Mouse (Mus musculus): ENCODE results near the gene Tln2. TPM values are rescaled to one million over a fixed set of nuclear protein-coding genes. Genes with fewer than 3 reads are reported as not detected.

The Tln2 gene
- total RNA-seq, 1 experiment, result 20.2 TPM

DNA sequence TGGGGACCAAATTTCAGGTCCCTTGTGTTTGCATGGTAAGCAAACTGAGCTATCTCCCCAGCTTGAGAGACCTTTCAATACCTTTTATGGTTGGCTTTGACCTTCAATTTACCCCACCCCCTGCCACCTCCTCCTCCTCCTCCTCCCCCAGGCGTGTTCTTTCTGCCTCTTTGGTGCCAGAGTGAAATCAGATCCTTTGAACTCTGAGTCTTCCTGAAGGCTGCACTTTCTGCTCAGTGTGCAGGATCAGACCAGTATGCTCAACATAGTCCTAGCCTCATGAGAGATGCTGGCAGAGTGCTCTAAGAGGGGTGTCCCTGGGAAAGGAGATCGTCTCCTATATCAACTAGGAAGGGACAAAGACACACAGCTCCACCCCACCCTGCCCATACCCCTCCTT lies 309.4 kb downstream of the Tln2 start:
- Histone ChIP-seq H3K9me3 (ENCODE audit: control insufficient read depth, insufficient read depth, low read depth, low read length) (no peaks in the 10 kb centered on the region), H3K9ac (ENCODE audit: insufficient read depth, low read depth, low read length, poor library complexity, severe bottlenecking) (no peak overlapping the region), H3K4me1 (ENCODE audit: control insufficient read depth in 2 of 2, insufficient read depth in 2 of 2, low read length in 2 of 2, poor library complexity in 1 of 2) (peaks cover 0 to 11% of the 10 kb centered on the region in 2 experiments; a peak in 1 of 4 replicates), H3K27ac (ENCODE audit: insufficient read depth, low read depth, low read length, poor library complexity, severe bottlenecking) (no peak overlapping the region), H3K36me3 (ENCODE audit: control insufficient read depth, insufficient read depth, low read length, poor library complexity, severe bottlenecking) (no peaks in the 10 kb centered on the region), H3K4me3 (ENCODE audit: insufficient read depth in 1 of 2, low read depth in 1 of 2, low read length in 2 of 2, poor library complexity in 1 of 2, severe bottlenecking in 1 of 2) (no peak overlapping the region)
- no peak for TF ChIP-seq MAFK (IDR thresholded peaks at IDR 0.05; ENCODE audit: insufficient read depth, low read depth, low read length)
- no peak for TF ChIP-seq HCFC1 (IDR thresholded peaks at IDR 0.05; ENCODE audit: borderline replicate concordance, insufficient read depth, low read length)
- TF ChIP-seq ZNF384 (IDR thresholded peaks at IDR 0.05; ENCODE audit: low read depth, low read length), result no peak
- no peak for TF ChIP-seq ZC3H11A (IDR thresholded peaks at IDR 0.05; ENCODE audit: borderline replicate concordance, low read depth, low read length)
- TF ChIP-seq CHD2 (IDR thresholded peaks at IDR 0.05; ENCODE audit: low read depth, low read length), result no peak
- DNase-seq (ENCODE audit: low read depth, low spot score), result no peak
- in situ Hi-C loops (cut with MboI; ENCODE audit: low sequenced_read_pairs in 2 of 2, unreplicated experiment in 2 of 2), result no loop called here

DNA sequence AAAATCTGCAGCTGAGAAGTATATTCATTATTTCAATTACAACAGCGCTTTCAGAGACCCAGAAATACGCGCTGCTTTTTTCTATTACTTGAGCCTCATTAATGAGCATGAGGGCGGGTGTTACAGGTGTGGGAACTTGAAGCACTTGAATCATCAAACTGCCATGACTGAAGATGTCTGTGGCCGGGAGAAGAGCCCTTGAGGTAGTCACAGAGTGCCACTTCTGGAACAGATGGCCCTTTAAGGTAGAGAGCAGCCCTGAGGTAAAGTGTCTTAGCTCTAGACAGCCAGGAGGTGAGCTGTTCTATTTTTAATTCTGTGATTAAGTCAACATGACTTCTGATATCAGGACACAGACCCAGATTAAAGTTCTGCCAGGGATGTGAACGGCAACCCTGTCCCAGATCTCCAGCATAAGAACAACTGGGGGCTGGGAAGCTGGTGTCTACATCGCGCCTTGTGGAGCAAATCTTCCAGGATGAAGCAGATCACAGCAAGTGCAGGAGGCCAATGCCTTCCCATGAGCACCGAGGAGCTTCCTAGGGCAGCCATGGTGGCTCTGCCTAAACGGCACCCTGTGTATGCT lies 312.0 kb downstream of the Tln2 start:
- H3K4me3 ChIP-seq (ENCODE audit: insufficient read depth in 1 of 2, low read depth in 1 of 2, low read length in 2 of 2, poor library complexity in 1 of 2, severe bottlenecking in 1 of 2), result no peak overlapping the region
- no peaks in the 10 kb centered on the region for H3K9me3 ChIP-seq (ENCODE audit: control insufficient read depth, insufficient read depth, low read depth, low read length)
- TF ChIP-seq ZC3H11A (IDR thresholded peaks at IDR 0.05; ENCODE audit: borderline replicate concordance, low read depth, low read length) (no peak), ZNF384 (IDR thresholded peaks at IDR 0.05; ENCODE audit: low read depth, low read length) (no peak), MAFK (IDR thresholded peaks at IDR 0.05; ENCODE audit: insufficient read depth, low read depth, low read length) (no peak), CHD2 (IDR thresholded peaks at IDR 0.05; ENCODE audit: low read depth, low read length) (no peak), HCFC1 (IDR thresholded peaks at IDR 0.05; ENCODE audit: borderline replicate concordance, insufficient read depth, low read length) (no peak)
- H3K4me1 ChIP-seq (ENCODE audit: control insufficient read depth in 2 of 2, insufficient read depth in 2 of 2, low read length in 2 of 2, poor library complexity in 1 of 2), result peaks cover 0 to 11% of the 10 kb centered on the region in 2 experiments; a peak in 1 of 4 replicates
- H3K36me3 ChIP-seq (ENCODE audit: control insufficient read depth, insufficient read depth, low read length, poor library complexity, severe bottlenecking), result no peaks in the 10 kb centered on the region
- no peak overlapping the region for H3K9ac ChIP-seq (ENCODE audit: insufficient read depth, low read depth, low read length, poor library complexity, severe bottlenecking)
- H3K27ac ChIP-seq (ENCODE audit: insufficient read depth, low read depth, low read length, poor library complexity, severe bottlenecking), result no peak overlapping the region
- in situ Hi-C loops (cut with MboI; ENCODE audit: low sequenced_read_pairs in 2 of 2, unreplicated experiment in 2 of 2), result no loop called here
- no peak for DNase-seq (ENCODE audit: low read depth, low spot score)

DNA sequence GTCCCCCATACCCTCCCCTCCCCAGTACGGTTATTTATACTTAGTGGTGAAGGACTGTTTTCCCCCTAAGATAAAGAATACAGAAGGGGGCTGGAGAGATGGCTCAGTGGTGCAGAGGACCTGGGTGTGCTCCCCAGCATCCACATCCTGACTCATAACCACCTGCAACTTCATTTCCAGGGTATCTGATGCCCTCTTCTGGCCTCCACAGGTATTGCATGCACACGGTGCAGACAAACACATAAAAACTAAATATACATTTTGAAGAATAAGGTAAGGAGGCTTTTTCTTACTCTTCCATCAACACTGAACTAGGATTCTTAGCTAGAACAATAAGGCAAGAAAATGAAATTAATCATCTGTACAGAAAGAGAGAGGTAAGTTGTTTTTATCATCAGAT lies 314.2 kb downstream of the Tln2 start:
- Histone ChIP-seq H3K9me3 (ENCODE audit: control insufficient read depth, insufficient read depth, low read depth, low read length) (no peaks in the 10 kb centered on the region), H3K4me1 (ENCODE audit: control insufficient read depth in 2 of 2, insufficient read depth in 2 of 2, low read length in 2 of 2, poor library complexity in 1 of 2) (peaks cover 0 to 8% of the 10 kb centered on the region in 2 experiments; a peak in 1 of 4 replicates), H3K4me3 (ENCODE audit: insufficient read depth in 1 of 2, low read depth in 1 of 2, low read length in 2 of 2, poor library complexity in 1 of 2, severe bottlenecking in 1 of 2) (no peak overlapping the region), H3K36me3 (ENCODE audit: control insufficient read depth, insufficient read depth, low read length, poor library complexity, severe bottlenecking) (peaks cover 2% of the 10 kb centered on the region; the same call in 1 of the 2 replicates), H3K27ac (ENCODE audit: insufficient read depth, low read depth, low read length, poor library complexity, severe bottlenecking) (no peak overlapping the region), H3K9ac (ENCODE audit: insufficient read depth, low read depth, low read length, poor library complexity, severe bottlenecking) (no peak overlapping the region)
- TF ChIP-seq ZNF384 (IDR thresholded peaks at IDR 0.05; ENCODE audit: low read depth, low read length) (no peak), ZC3H11A (IDR thresholded peaks at IDR 0.05; ENCODE audit: borderline replicate concordance, low read depth, low read length) (peak; percentile 44; the same call in 1 of the 2 replicates), MAFK (IDR thresholded peaks at IDR 0.05; ENCODE audit: insufficient read depth, low read depth, low read length) (no peak), HCFC1 (IDR thresholded peaks at IDR 0.05; ENCODE audit: borderline replicate concordance, insufficient read depth, low read length) (no peak), CHD2 (IDR thresholded peaks at IDR 0.05; ENCODE audit: low read depth, low read length) (no peak)
- DNase-seq (ENCODE audit: low read depth, low spot score), result no peak
- in situ Hi-C loops (cut with MboI; ENCODE audit: low sequenced_read_pairs in 2 of 2, unreplicated experiment in 2 of 2), result no loop called here

DNA sequence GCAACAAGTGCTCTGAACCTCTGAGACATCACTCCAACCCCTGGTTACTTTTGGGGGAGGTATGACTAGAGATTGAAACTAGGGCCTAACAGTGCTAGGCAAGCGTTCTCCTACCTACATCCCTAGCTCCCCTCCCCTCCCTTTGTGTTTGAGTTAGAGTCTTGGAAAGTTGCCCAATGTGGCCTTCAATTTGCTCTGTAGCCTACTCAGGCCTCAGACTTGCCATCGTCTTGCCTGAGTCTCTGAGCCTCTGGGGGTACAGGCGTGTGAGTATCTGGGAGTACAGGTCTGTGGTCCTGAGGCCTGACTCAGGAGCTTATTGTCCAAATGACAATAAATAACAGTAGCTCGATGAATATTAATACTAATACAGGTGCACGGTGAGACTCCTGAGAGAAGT lies 317.8 kb downstream of the Tln2 start:
- DNase-seq (ENCODE audit: low read depth, low spot score), result no peak
- H3K27ac ChIP-seq (ENCODE audit: insufficient read depth, low read depth, low read length, poor library complexity, severe bottlenecking), result no peak overlapping the region
- in situ Hi-C loops (cut with MboI; ENCODE audit: low sequenced_read_pairs in 2 of 2, unreplicated experiment in 2 of 2), result no loop called here

More for the DNA sequence above, 317.8 kb downstream of the Tln2 start:
- peaks cover 3 to 10% of the 10 kb centered on the region in 2 experiments; a peak in 3 of 4 replicates for H3K4me1 ChIP-seq (ENCODE audit: control insufficient read depth in 2 of 2, insufficient read depth in 2 of 2, low read length in 2 of 2, poor library complexity in 1 of 2)
- no peaks in the 10 kb centered on the region for H3K9me3 ChIP-seq (ENCODE audit: control insufficient read depth, insufficient read depth, low read depth, low read length)
- no peak overlapping the region for H3K4me3 ChIP-seq (ENCODE audit: insufficient read depth in 1 of 2, low read depth in 1 of 2, low read length in 2 of 2, poor library complexity in 1 of 2, severe bottlenecking in 1 of 2)
- H3K9ac ChIP-seq (ENCODE audit: insufficient read depth, low read depth, low read length, poor library complexity, severe bottlenecking), result no peak overlapping the region
- peaks cover 2% of the 10 kb centered on the region; the same call in 1 of the 2 replicates for H3K36me3 ChIP-seq (ENCODE audit: control insufficient read depth, insufficient read depth, low read length, poor library complexity, severe bottlenecking)
- TF ChIP-seq ZNF384 (IDR thresholded peaks at IDR 0.05; ENCODE audit: low read depth, low read length) (no peak), MAFK (IDR thresholded peaks at IDR 0.05; ENCODE audit: insufficient read depth, low read depth, low read length) (no peak), CHD2 (IDR thresholded peaks at IDR 0.05; ENCODE audit: low read depth, low read length) (no peak), HCFC1 (IDR thresholded peaks at IDR 0.05; ENCODE audit: borderline replicate concordance, insufficient read depth, low read length) (no peak), ZC3H11A (IDR thresholded peaks at IDR 0.05; ENCODE audit: borderline replicate concordance, low read depth, low read length) (no peak)

All from ES-E14 (cell line).